Mouse (Mus musculus): Measurements from ENCODE around the gene Dydc2. TPM values are rescaled to one million over a fixed set of nuclear protein-coding genes. Genes with fewer than 3 reads are reported as not detected.

The Dydc2 gene
- not detected in 2 replicates for polyA plus RNA-seq (2014; fragmentation: Nextera tagmentation; extraction: Ambion mirVana)

DNA sequence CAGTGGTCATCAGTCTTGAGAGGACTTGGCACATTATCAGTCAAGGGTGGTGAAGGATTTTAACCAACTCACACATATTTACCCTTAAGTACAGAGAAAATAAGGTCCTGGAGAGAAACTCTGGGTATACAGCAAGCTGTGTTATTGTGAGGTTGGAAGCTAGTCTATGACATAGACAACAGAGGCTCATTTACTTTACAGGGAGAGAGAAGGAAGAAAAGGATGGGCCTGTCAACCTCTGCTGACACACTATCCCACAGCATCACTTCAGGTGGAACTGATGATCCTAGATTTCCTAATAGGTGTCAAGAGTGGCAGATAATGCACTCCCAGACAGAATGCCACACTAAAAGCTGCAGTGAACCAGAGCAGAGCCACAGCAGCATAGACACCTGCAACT is at the start of gene Dydc2:
TSS of gene Dydc2 (minus strand) at position 101 of the 400 bp plus-strand sequence.
- H3K9ac ChIP-seq, result no peak within 1 kb of the TSS
- TF ChIP-seq CTCF (IDR thresholded peaks at IDR 0.05; ENCODE audit: low read depth), result no peak
- no peak for DNase-seq
- H3K36me3 ChIP-seq (ENCODE audit: insufficient read depth), result no peaks in the 10 kb centered on the region
- no peak within 1 kb of the TSS for H3K4me3 ChIP-seq (ENCODE audit: low read depth, low read length)
- H3K4me2 ChIP-seq, result no peak within 1 kb of the TSS
- no peaks in the 10 kb centered on the region for H3K27me3 ChIP-seq (ENCODE audit: insufficient read depth, low read length)
- ATAC-seq (ENCODE audit: insufficient read depth), result no peak
- no peaks in the 10 kb centered on the region for H3K4me1 ChIP-seq (ENCODE audit: insufficient read depth)
- no peaks in the 10 kb centered on the region for H3K9me3 ChIP-seq (ENCODE audit: low read depth, low read length)
- H3K27ac ChIP-seq (ENCODE audit: low read depth), result no peak within 1 kb of the TSS

DNA sequence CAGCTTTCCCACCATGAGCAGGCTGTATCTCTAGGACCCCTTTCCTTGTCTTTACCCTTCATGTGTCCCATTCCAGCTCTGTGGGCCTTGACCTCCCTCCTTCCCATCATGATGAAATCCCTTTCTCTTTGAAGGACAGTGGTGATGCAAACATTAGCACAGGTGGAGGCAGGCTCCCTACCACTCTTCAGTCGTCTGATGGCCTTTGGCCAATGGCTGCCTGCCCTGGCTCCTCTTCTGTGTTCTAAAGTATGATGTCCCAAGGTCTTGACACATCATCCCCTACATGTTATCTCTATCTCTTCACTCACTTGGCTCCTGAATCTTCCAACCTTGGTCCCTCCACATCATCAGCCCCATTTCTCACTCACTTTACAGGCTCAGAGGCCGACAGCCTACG is 47.3 kb upstream of the Dydc2 start:
- TF ChIP-seq CTCF (IDR thresholded peaks at IDR 0.05; ENCODE audit: low read depth), result no peak
- no peaks in the 10 kb centered on the region for H3K4me1 ChIP-seq (ENCODE audit: insufficient read depth)
- no peak overlapping the region for H3K9ac ChIP-seq
- 73% methylated on average over 3 of the region's 3 CpGs for WGBS
- no peak overlapping the region for H3K27ac ChIP-seq (ENCODE audit: low read depth)
- no peak overlapping the region for H3K4me2 ChIP-seq
- no peaks in the 10 kb centered on the region for H3K27me3 ChIP-seq (ENCODE audit: insufficient read depth, low read length)
- no peaks in the 10 kb centered on the region for H3K36me3 ChIP-seq (ENCODE audit: insufficient read depth)
- no peak for ATAC-seq (ENCODE audit: insufficient read depth)
- no peak for DNase-seq
- no peaks in the 10 kb centered on the region for H3K9me3 ChIP-seq (ENCODE audit: low read depth, low read length)
- no peak overlapping the region for H3K4me3 ChIP-seq (ENCODE audit: low read depth, low read length)

DNA sequence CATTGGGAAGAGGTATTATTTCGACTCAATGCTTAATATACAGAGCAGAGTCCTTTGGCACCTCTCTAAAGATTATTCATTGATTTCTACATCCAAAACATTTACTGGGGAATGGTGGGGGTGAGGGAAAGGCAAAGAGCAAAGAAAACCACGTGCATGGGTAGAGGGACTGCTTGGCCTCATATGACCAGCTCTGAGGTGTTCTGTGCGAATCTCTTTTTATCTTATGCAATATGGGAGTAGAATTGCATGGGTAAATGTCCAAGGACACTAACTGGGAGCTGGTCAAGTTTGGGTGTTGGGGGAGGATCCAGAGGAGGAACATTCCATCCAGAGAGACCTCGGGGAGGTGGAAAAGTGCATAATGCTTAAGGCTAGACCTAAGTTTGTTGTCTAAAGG is 43.9 kb upstream of the Dydc2 start:
- 73% methylated on average over 4 of the region's 4 CpGs for WGBS
- DNase-seq (no peak), ATAC-seq (ENCODE audit: insufficient read depth) (no peak)
- no peaks in the 10 kb centered on the region for H3K9me3 ChIP-seq (ENCODE audit: low read depth, low read length)
- H3K27ac ChIP-seq (ENCODE audit: low read depth), result no peak overlapping the region
- no peak overlapping the region for H3K4me2 ChIP-seq
- no peak for TF ChIP-seq CTCF (IDR thresholded peaks at IDR 0.05; ENCODE audit: low read depth)
- H3K4me3 ChIP-seq (ENCODE audit: low read depth, low read length), result no peak overlapping the region
- no peaks in the 10 kb centered on the region for H3K36me3 ChIP-seq (ENCODE audit: insufficient read depth)
- H3K9ac ChIP-seq, result no peak overlapping the region
- no peaks in the 10 kb centered on the region for H3K27me3 ChIP-seq (ENCODE audit: insufficient read depth, low read length)
- H3K4me1 ChIP-seq (ENCODE audit: insufficient read depth), result no peaks in the 10 kb centered on the region

DNA sequence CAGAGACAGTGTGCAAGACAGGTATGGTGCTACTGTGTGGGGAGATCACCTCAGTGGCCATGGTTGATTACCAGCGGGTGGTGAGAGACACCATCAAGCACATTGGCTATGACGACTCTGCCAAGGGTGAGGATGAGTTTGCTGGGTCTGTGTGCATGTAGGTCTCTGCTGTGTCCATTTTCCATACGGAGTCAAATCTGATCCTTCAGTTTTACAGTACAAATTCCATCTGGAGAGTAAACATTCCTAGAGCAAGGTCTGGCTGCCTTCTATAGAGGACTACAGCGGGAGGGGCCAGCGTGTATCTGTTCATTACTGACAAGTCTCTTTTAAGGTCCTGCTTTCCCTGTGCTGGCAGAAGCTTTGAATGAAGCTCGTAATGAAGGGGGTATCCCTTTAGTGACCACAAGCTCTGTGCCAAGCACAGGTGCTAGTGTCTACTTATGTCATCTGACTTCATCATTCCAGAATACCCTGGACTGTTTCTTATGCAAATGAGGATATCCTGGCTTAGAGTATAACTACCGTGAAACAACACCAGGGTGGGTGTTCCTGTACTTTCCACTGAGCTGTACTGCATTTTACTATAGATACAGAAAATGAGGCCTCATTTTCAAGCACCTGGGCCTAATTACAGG is 42.1 kb upstream of the Dydc2 start:
- WGBS, result 76% methylated on average over 7 of the region's 7 CpGs
- no peak overlapping the region for H3K4me3 ChIP-seq (ENCODE audit: low read depth, low read length)

DNA sequence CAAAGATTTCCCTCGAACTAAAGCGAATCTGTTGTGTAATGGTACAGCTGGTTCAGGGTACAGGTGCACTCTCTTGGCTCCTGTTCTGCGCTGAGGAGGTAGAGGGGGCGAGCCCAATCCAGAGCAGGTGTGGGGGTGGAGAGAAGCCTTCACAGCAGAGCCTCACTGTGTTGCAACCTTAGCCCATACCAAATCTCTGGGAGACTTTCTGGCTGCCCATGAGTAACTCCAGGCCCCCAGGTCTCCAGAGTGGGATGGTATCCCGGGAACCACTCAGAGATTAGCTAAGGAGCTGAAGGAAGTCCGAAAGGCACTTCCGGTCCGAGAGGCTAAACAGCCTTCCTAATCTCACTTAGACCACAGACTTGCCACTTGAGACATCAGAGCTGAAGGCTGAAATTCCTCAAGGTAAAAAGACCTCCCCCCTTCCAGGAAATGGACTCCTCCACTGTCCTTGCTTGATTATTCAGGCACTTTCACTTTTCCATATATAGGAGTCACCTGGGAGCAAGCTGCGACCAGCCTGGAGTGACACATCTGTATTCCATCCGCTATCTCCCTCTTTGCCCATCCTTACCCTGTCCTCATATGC is 35.9 kb upstream of the Dydc2 start, which contains the start of gene Mat1a:
TSS of gene Mat1a (plus strand) at position 183 of the 592 bp plus-strand sequence.
- Histone ChIP-seq H3K36me3 (ENCODE audit: insufficient read depth) (no peaks in the 10 kb centered on the region), H3K4me2 (peak within 1 kb of the TSS; percentile 11; the same call in 1 of the 2 replicates), H3K4me3 (ENCODE audit: low read depth, low read length) (no peak within 1 kb of the TSS), H3K27me3 (ENCODE audit: insufficient read depth, low read length) (no peaks in the 10 kb centered on the region), H3K4me1 (ENCODE audit: insufficient read depth) (no peaks in the 10 kb centered on the region), H3K9ac (no peak within 1 kb of the TSS), H3K9me3 (ENCODE audit: low read depth, low read length) (no peaks in the 10 kb centered on the region), H3K27ac (ENCODE audit: low read depth) (peak within 1 kb of the TSS; percentile 46; the same call in 1 of the 2 replicates)
- peak; percentile 52 for DNase-seq
- WGBS, result 50% methylated on average over 10 of the region's 10 CpGs
- TF ChIP-seq CTCF (IDR thresholded peaks at IDR 0.05; ENCODE audit: low read depth), result no peak
- peak; percentile 84; the same call in 1 of the 2 replicates for ATAC-seq (ENCODE audit: insufficient read depth)

More for the DNA sequence above, 42.1 kb upstream of the Dydc2 start:
- no peak for DNase-seq
- Histone ChIP-seq H3K9me3 (ENCODE audit: low read depth, low read length) (no peaks in the 10 kb centered on the region), H3K27me3 (ENCODE audit: insufficient read depth, low read length) (no peaks in the 10 kb centered on the region), H3K27ac (ENCODE audit: low read depth) (no peak overlapping the region), H3K4me2 (no peak overlapping the region), H3K4me1 (ENCODE audit: insufficient read depth) (no peaks in the 10 kb centered on the region), H3K9ac (no peak overlapping the region), H3K36me3 (ENCODE audit: insufficient read depth) (no peaks in the 10 kb centered on the region)
- ATAC-seq (ENCODE audit: insufficient read depth), result no peak
- TF ChIP-seq CTCF (IDR thresholded peaks at IDR 0.05; ENCODE audit: low read depth), result no peak

DNA sequence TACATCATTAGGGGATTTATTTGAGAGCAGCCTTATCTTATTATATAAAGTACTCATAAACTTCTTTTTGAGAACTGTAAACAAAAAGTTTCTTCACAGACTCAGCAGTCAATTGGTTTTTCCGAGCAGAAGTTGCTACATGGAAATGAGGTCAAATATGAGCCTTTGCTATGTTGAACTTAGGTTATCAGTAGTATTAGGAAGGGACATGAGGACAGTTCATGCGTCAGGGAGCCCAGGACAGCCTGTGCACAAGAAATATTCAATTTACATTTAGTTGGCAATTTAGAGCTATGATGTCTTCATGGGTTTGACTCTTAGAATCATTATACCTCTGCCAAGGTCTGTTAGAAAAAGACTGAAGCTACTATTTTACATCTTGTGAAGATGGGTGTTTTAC is 33.3 kb upstream of the Dydc2 start:
- Histone ChIP-seq H3K36me3 (ENCODE audit: insufficient read depth) (no peaks in the 10 kb centered on the region), H3K9me3 (ENCODE audit: low read depth, low read length) (no peaks in the 10 kb centered on the region), H3K4me1 (ENCODE audit: insufficient read depth) (no peaks in the 10 kb centered on the region), H3K27ac (ENCODE audit: low read depth) (no peak overlapping the region), H3K4me2 (no peak overlapping the region), H3K27me3 (ENCODE audit: insufficient read depth, low read length) (no peaks in the 10 kb centered on the region), H3K4me3 (ENCODE audit: low read depth, low read length) (no peak overlapping the region), H3K9ac (no peak overlapping the region)
- no peak for TF ChIP-seq CTCF (IDR thresholded peaks at IDR 0.05; ENCODE audit: low read depth)
- ATAC-seq (ENCODE audit: insufficient read depth) (no peak), DNase-seq (no peak)
- WGBS, result 33% methylated on average over 2 of the region's 2 CpGs

DNA sequence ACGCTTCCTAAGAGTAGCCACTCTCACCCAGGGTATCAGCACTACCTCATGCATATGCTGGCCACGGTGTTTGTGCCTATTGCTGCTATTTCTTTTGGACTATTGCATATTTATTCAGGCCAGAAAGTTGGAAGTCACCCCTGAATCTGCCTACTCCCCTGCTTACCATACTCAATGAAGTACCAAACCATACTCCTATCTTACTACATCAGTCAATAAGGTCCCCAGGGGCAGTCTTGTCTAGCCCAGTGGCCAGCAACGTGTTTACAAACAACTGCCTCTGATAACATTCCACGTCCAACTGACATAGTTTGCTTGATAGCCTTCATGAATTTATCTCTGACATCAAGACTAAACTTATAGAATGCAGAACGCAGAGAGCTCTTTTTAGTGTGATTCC is 32.2 kb upstream of the Dydc2 start:
- TF ChIP-seq CTCF (IDR thresholded peaks at IDR 0.05; ENCODE audit: low read depth), result no peak
- H3K4me2 ChIP-seq, result no peak overlapping the region
- H3K4me3 ChIP-seq (ENCODE audit: low read depth, low read length), result no peak overlapping the region
- no peak overlapping the region for H3K27ac ChIP-seq (ENCODE audit: low read depth)
- H3K36me3 ChIP-seq (ENCODE audit: insufficient read depth), result no peaks in the 10 kb centered on the region
- ATAC-seq (ENCODE audit: insufficient read depth), result no peak
- DNase-seq, result no peak
- WGBS, result 73% methylated on average over 5 of the region's 5 CpGs
- H3K9ac ChIP-seq, result no peak overlapping the region
- no peaks in the 10 kb centered on the region for H3K4me1 ChIP-seq (ENCODE audit: insufficient read depth)
- no peaks in the 10 kb centered on the region for H3K27me3 ChIP-seq (ENCODE audit: insufficient read depth, low read length)
- H3K9me3 ChIP-seq (ENCODE audit: low read depth, low read length), result no peaks in the 10 kb centered on the region

Data from lung, embryonic 14.5 days (tissue).